Mouse (Mus musculus) bone marrow macrophage, adult 2 months (primary cell): Measurements from ENCODE around the gene Kcnip4.

Experiments used
- CTCF ChIP-seq: IDR thresholded peaks from 2 replicates; pipeline ENCODE4 v1.5.1; 2012; ENCODE audit warnings: low read depth, mild to moderate bottlenecking, low read length, moderate library complexity
- POLR2A ChIP-seq: IDR thresholded peaks from 2 replicates; pipeline ENCODE4 v1.6.1; 2012; ENCODE audit warnings: mild to moderate bottlenecking, low read depth, low read length, borderline replicate concordance

GRCm38 (mm10) chr5:48518035-48518434 is 1006.7 kb downstream of the Kcnip4 start:
- no peak for TF ChIP-seq CTCF
- no peak for TF ChIP-seq POLR2A
